Mouse (Mus musculus): ENCODE results near the gene Cradd.

GRCm38 (mm10) chr10:95220536-95220935 lies 103.4 kb downstream of the Cradd start:
- TF ChIP-seq CTCF (conservative IDR thresholded peaks at IDR 0.05; ENCODE audit: low read length): no peak
- TF ChIP-seq POU5F1 (IDR thresholded peaks at IDR 0.05; ENCODE audit: borderline replicate concordance, low read length): peak; percentile 68; the same call in 1 of the 2 replicates
- TF ChIP-seq NANOG (IDR thresholded peaks at IDR 0.05; ENCODE audit: borderline replicate concordance, low read length): peak; percentile 94

All from E14TG2a.4 (cell line).